Mouse (Mus musculus) adrenal gland, postnatal 25 days (tissue): Measurements from ENCODE around the gene Arap1. TPM values are rescaled to one million over a fixed set of nuclear protein-coding genes. Genes with fewer than 3 reads are reported as not detected.

Experiments used
- DNase-seq: peaks from one replicate; pipeline ENCODE4 v3.0.0; 2021; ENCODE audit warnings: mixed read lengths
- long read RNA-seq: library from polyadenylated mRNA; stranded (forward); transcript quantifications from one replicate; pipeline ENCODE4 v2.0.0, GENCODE M21; 2021
- total RNA-seq: library from RNA; stranded (reverse); gene quantifications from 2 replicates; pipeline ENCODE4 v1.2.3, GENCODE M21; 2021

The Arap1 gene
- total RNA-seq = 26.8 and 40.2 TPM in 2 replicates
- long read RNA-seq, transcript Arap1-203 (21 exons, 3,693 nt) = major isoform, 8 of 50 reads
- long read RNA-seq, partial matches to known transcripts = 24 of 50 reads
- long read RNA-seq, other reads (novel, unspliced or antisense) = 18 of 50 reads

GRCm38 (mm10) chr7:101347767-101348270, at the start of gene Arap1:
Arap1 (plus strand) TSS chr7:101348067.
- DNase-seq = peak; percentile 72

DNA sequence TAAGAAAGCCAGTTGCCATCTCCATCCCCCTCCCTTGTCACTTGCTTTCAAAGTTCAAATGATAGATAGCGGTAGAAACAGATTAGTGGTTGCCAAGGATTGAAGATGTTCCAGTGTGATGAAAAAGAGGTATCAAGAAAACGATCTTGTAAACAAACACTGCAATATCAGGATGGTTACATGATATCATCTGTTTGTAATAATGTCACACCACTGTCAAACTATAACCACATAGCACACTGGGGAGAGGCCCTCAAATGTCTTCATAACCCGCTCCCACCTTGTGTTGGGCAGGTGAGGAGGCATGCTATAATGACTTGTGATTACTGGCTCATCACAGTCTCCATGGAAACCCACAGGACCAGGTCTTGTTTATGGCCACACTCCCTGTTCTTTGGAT, 49.5 kb upstream of the Arap1 start:
- no peak for DNase-seq

DNA sequence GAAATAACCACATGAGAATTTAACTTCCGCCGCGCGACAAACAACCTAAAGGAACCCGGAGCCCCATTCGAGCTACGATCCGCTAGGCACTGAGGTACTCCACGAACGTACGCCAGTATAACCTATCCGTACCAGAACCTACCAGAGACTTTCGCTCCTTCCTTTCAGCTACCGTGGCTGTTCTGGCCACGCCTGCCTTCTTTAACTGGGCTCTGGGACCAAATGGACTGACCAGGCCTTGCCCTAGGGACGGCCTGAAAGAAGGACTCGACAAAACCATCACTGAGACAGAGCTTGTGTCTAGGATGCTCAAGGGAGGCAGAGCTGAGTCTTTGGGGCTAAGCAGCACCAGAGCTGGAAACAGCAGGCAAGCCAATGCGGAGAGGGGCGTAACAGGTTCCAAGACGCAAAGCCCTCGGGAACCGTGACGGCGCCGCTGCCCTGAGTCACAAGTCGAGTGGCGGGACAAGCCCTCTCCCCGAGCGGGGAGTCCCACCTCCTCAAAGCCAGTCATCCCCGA, 46.4 kb upstream of the Arap1 start:
- DNase-seq = no peak

- peak; percentile 92 for DNase-seq
These were observed 45.9 kb upstream of the Arap1 start, which contains the start of gene Atg16l2 for GRCm38 (mm10) chr7:101301881-101302456. Atg16l2 (minus strand) TSS chr7:101302251.

GRCm38 (mm10) chr7:101302691-101303090, 45.2 kb upstream of the Arap1 start:
- no peak for DNase-seq

DNA sequence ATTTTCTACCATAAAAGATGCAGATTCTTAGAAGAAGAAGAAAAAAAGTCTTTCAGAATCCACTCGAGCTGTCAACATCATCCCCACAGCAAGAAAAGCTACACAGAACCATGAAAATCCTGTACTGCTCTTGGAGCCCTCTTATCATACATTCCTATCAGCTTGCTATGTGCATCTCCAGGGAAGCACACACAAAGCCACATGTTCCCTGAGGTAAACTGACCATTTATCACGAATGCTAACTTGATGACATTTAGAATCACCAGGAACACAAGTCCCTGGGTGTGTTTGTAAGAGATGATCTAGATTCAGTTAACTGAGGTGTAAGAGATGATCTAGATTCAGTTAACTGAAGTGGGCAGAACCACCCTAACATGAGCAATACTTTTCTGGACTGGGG, 41.0 kb upstream of the Arap1 start:
- DNase-seq = no peak

GRCm38 (mm10) chr7:101309985-101310326, 37.9 kb upstream of the Arap1 start:
- DNase-seq = no peak

DNA sequence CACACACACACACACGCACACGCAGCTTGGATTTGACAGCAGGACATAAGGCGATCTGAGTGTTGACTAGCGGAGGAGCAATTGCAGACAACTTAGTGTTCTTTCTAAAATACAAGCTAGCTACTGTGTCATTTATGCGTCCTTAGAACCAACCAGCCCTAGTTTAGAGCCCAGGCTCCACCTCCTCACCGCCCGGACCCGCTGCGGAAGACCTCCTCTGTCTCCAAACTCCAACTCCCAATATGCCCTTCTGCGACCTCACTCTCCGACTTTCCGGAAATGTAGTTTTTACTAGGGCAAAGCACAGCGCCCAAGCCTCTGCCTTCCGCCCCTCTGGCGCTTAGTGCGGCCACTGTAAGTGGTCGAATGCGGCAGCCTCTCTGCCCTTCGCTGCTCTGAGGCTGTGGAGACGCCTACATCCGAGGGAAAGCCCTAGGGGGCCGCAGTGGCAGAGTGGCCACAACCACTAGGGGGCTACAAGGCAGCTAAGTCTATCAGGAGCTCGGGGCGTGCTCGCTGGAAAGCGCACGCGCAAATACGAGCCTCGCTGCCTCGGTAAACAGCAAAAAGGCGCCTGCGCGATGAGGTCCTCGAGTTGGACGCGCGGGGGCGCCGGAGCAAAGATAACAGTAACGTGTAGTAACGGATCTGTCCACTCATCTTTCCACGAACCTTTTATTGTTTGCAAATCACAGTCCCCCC, 37.4 kb upstream of the Arap1 start:
- peak; percentile 95 for DNase-seq

GRCm38 (mm10) chr7:101311061-101311460, 36.8 kb upstream of the Arap1 start:
- no peak for DNase-seq

DNA sequence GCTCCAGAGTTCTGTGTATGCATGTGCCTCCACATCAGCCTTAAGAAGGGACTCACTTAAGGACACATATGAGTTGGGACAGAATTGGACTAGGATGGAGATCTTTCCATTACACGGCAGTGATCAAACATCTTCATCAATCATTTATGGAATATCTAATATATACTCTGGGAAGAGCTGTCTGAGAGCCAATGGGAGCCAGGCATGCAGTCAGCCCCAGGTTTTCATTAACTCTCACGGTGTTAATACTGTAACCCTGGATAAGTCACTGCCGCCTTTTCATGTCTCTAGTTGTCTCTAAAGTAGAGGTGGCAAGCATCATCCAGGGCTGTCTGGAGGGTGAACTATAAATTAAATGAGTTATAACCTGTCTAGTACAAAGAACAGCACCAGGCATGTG, 34.8 kb upstream of the Arap1 start:
- DNase-seq = no peak

- DNase-seq = no peak
These were observed 33.5 kb upstream of the Arap1 start for GRCm38 (mm10) chr7:101314396-101314795.

- no peak for DNase-seq
These were observed 32.2 kb upstream of the Arap1 start for GRCm38 (mm10) chr7:101315699-101316098.

GRCm38 (mm10) chr7:101316591-101317001, 31.3 kb upstream of the Arap1 start:
- no peak for DNase-seq

DNA sequence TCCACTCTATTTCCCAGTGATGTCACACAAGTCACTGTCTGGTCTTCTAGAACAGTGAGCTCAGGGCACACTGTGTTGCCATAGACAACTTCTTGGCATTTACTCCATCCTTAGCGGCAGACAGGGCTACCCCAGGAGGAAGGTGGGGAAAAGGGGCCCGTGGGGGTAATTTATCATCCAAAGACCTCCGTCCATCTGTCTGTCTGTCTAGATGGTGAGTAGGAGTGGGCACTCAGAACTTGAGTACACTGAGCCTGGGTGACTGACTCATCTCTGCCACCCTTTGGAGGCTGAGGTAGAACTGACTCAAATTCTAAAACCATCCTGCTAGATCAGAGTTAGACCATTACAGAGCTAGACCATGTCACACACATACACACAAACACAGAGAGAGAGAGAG, 30.9 kb upstream of the Arap1 start, which contains the start of gene Stard10:
Stard10 (plus strand) TSS at position 73 of the 400 bp plus-strand sequence.
- no peak for DNase-seq

- DNase-seq = no peak
These were observed 29.0 kb upstream of the Arap1 start for GRCm38 (mm10) chr7:101318848-101319247.

DNA sequence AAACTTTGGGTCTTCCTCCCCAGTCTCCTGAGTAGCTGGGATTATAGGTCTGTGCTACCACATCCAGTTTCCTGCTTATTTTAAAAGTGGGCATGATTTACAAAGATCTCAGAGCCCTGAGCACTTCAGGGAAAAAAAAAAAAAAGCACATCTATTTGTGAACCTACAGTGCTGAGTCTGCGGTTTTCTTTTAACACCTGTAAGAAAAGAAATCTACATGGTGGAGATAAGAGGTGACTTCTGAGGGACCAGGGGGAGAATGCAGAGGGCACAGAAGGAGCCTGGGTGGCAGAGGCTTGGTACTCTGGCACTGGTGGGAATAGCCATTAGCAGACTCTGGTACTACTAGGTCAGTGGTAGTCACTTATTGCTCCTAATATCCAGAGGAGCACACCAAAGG, 28.1 kb upstream of the Arap1 start:
- no peak for DNase-seq

DNA sequence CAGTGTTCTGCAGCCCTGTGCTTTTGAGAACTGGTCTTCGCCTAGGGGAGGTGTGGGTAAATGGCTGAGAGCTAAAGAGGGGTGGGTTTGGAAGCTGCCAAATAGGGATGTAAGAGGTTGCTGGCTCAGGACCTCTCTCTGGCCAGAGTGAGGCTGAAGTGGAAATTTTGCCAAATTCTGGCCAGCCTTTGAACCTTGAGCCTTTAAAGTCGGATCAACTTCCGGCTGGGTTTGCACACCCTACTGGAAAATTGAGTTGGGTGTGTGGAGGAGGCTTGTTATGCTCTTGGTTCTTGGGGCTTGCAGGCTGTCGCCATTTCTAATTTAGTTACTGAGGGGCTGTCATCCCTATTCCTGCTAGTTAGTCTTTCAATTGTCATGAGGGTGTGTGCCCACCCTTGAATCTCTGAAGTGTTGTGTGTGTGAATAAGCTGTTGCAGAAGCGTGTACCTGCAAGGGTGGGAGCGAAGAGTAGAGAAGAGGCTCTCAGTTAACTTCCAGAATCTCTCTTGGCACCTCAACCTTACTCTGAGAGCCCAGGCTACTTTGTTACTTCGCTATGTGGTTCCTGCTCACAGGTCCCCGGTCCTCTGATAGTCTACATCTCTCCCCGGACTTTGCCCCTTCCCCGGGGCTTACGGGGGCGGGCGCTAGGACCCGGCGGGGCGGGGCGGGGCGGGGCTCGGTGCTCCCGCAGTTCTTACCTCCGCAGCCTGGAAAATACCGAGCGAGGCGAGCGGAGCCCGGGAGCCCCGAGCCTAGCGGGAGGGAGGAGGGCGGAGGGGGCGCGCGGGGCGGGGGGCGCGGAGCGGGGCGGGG, 27.3 kb upstream of the Arap1 start:
- peak; percentile 53 for DNase-seq

GRCm38 (mm10) chr7:101321218-101321827, 26.5 kb upstream of the Arap1 start:
- peak; percentile 35 for DNase-seq

GRCm38 (mm10) chr7:101323141-101323594, 24.7 kb upstream of the Arap1 start:
- DNase-seq = no peak

- DNase-seq = no peak
These were observed 23.5 kb upstream of the Arap1 start for GRCm38 (mm10) chr7:101324142-101324962.

- no peak for DNase-seq
These were observed 21.9 kb upstream of the Arap1 start for GRCm38 (mm10) chr7:101326006-101326405.
